Mouse (Mus musculus): ENCODE measurements at regions not wholly inside any gene's neighbourhood (a gene's known extent, or its start where the extent isn't known, plus 50 kb on each side); places are given as distances from the start of the nearest gene placed in this dataset.

DNA sequence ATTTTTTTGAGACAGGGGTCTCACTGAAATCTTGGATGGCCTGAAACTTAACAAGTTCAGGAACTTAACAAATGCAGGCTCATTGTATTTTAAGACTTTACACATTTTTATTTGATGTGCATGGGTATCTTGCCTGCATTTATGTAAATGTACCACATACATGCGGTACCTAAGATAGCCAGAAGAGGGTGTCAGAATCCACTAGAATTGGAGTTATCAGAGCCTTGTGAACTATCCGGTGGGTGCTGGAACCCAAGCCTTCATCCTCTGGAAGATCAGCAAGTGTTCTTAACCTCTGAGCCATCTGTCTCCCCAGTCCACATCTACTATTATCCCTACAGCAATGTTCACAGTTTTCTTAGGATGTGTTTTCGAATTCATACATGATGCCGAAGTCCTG, 245.7 kb upstream of the Id4 start:
- no peak for TF ChIP-seq CTCF (IDR thresholded peaks at IDR 0.05; ENCODE audit: extremely low read depth, insufficient read length, insufficient replicate concordance, low read depth, low read length)
- no peak for TF ChIP-seq POLR2A (IDR thresholded peaks at IDR 0.05; ENCODE audit: low read depth, low read length)

Measured in small intestine, adult 2 months (tissue).